In the genomic region with DNA sequence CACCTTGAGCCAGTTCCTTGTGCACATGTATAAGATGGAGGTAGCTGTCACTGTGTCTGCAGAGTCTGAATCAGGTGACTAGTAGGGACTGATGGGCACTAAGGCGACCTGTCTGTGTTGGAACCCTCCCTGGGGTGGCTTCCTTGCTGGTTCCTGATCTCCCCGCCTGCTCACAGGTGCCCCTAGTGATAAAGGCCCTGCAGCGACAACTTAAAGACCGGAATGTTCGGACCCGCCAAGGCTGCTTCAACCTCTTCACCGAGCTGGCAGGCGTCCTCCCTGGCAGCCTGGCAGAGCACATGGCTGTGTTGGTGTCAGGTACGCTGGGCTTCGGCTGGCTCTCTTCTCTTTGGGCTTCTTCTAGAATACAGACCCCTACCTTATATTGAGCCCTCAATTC, we compare ENCODE assay signal across 22 mouse cellular contexts. TPM values are rescaled to one million over a fixed set of nuclear protein-coding genes. Genes with fewer than 3 reads are reported as not detected.
DNase-seq lines count a peak whose midpoint lies in the region; ATAC-seq and TF ChIP-seq lines count a peak whose summit lies in the region.
"Had no signal": no experiment of that assay in that cellular context is flagged by ENCODE, and none has a peak within 500 bp of the region (broad histone marks: within the 10 kb centered on the region; RNA-seq: fewer than 3 reads in every experiment).

No protein-coding gene starts in this region.

- peak overlapping the region; percentile 81 for H3K27ac ChIP-seq in gastrocnemius, adult 2 months
- no peak overlapping the region for H3K27ac ChIP-seq in heart, embryonic 10.5 days
- H3K27ac ChIP-seq in hindbrain, embryonic 11.5 days (ENCODE audit: low read depth, low read length): no peak overlapping the region
- H3K27ac ChIP-seq: embryonic facial prominence, embryonic 13.5 days; forebrain, embryonic 13.5 days; hindbrain, embryonic 13.5 days; kidney, postnatal 0 days; liver, embryonic 15.5 days; stomach, postnatal 0 days had no signal

- peaks cover 99% of the 10 kb centered on the region for H3K36me3 ChIP-seq in heart, embryonic 10.5 days
- peaks cover 23% of the 10 kb centered on the region for H3K36me3 ChIP-seq in hindbrain, embryonic 11.5 days (ENCODE audit: control insufficient read depth, insufficient read depth, low read length)

- H3K9me3 ChIP-seq in heart, embryonic 10.5 days: no peaks in the 10 kb centered on the region
- H3K9me3 ChIP-seq in hindbrain, embryonic 11.5 days (ENCODE audit: control insufficient read depth, low read length): no peaks in the 10 kb centered on the region
- H3K9me3 ChIP-seq: embryonic facial prominence, embryonic 13.5 days; forebrain, embryonic 13.5 days; hindbrain, embryonic 13.5 days; liver, embryonic 15.5 days had no signal

- H3K4me3 ChIP-seq in gastrocnemius, adult 2 months: no peak overlapping the region
- H3K4me3 ChIP-seq in heart, embryonic 10.5 days: no peak overlapping the region
- no peak overlapping the region for H3K4me3 ChIP-seq in hindbrain, embryonic 11.5 days (ENCODE audit: low read depth, low read length)
- H3K4me3 ChIP-seq: embryonic facial prominence, embryonic 13.5 days; forebrain, embryonic 13.5 days; hindbrain, embryonic 13.5 days; liver, embryonic 15.5 days had no signal

- peak; percentile 18 to 31 for DNase-seq in cerebellum, adult 18-20 months
- DNase-seq in cerebellum, adult 8-10 months: no peak
- peak; percentile 76 for DNase-seq in gastrocnemius, adult 2 months
- DNase-seq in gastrocnemius, postnatal 36 days: no peak
- DNase-seq in heart, postnatal 10 days: peak; percentile 55 to 58
- no peak for DNase-seq in heart, embryonic 10.5 days (ENCODE audit: low spot score)
- DNase-seq in hindbrain, embryonic 11.5 days (ENCODE audit: low spot score): no peak
- DNase-seq: adrenal gland, postnatal 25 days; embryo, embryonic 11 days; kidney, adult 11 months; layer of hippocampus, adult 9-11 months; lung, postnatal 4 days; midbrain, embryonic 14.5 days; right cerebral cortex, postnatal 14 days; thymus, adult 2 months; thymus, postnatal 4 days had no signal

- intact Hi-C loops in gastrocnemius, adult 2 months (cut with DNase I): no loop called here
- intact Hi-C loops in gastrocnemius, postnatal 36 days (cut with DNase I): no loop called here
- intact Hi-C loops in heart, postnatal 10 days (cut with DNase I): no loop called here

- no peak overlapping the region for H3K9ac ChIP-seq in hindbrain, embryonic 11.5 days (ENCODE audit: low read depth, low read length)
- H3K9ac ChIP-seq: embryonic facial prominence, embryonic 13.5 days; forebrain, embryonic 13.5 days; hindbrain, embryonic 13.5 days; liver, embryonic 15.5 days had no signal

- WGBS in heart, embryonic 10.5 days: 80% methylated on average over 10 of the region's 10 CpGs
- 87% methylated on average over 10 of the region's 10 CpGs for WGBS in hindbrain, embryonic 11.5 days

- H3K27me3 ChIP-seq in heart, embryonic 10.5 days (ENCODE audit: insufficient read depth, poor library complexity, severe bottlenecking): no peaks in the 10 kb centered on the region
- no peaks in the 10 kb centered on the region for H3K27me3 ChIP-seq in hindbrain, embryonic 11.5 days (ENCODE audit: control insufficient read depth, insufficient read depth, low read length)
- H3K27me3 ChIP-seq: embryonic facial prominence, embryonic 13.5 days; forebrain, embryonic 13.5 days; hindbrain, embryonic 13.5 days; liver, embryonic 15.5 days had no signal

- H3K4me1 ChIP-seq in heart, embryonic 10.5 days: peaks cover 11% of the 10 kb centered on the region; the same call in 1 of the 2 replicates
- H3K4me1 ChIP-seq in hindbrain, embryonic 11.5 days (replicated peaks; ENCODE audit: control insufficient read depth, insufficient read depth, low read length): no peaks in the 10 kb centered on the region
- H3K4me1 ChIP-seq: forebrain, embryonic 13.5 days; hindbrain, embryonic 13.5 days; liver, embryonic 15.5 days had no signal

- H3K4me2 ChIP-seq in hindbrain, embryonic 11.5 days (replicated peaks; ENCODE audit: low read depth, low read length): no peak overlapping the region
- H3K4me2 ChIP-seq: embryonic facial prominence, embryonic 13.5 days; forebrain, embryonic 13.5 days; hindbrain, embryonic 13.5 days; liver, embryonic 15.5 days had no signal

- peak; percentile 17; the same call in 1 of the 2 replicates for TF ChIP-seq CTCF in gastrocnemius, adult 2 months (IDR thresholded peaks at IDR 0.05)

- no peak for ATAC-seq in hindbrain, embryonic 11.5 days (ENCODE audit: low FRiP score)
- ATAC-seq: forebrain, embryonic 13.5 days had no signal

RNA-seq across cellular contexts. Expression of gene Cand2, which starts 16.7 kb away (rescaled TPM):
- total RNA-seq in gastrocnemius, adult 2 months (2021): 10 to 100 TPM; 62.9 to 68.9 TPM
- 10 to 100 TPM; 66.8 to 71.3 TPM for total RNA-seq in gastrocnemius, postnatal 36 days (2021)
- total RNA-seq in heart, postnatal 10 days (2021): 10 to 100 TPM; 73.0 to 87.4 TPM
- 60.0 and 73.9 TPM in 2 replicates for polyA plus RNA-seq in heart, embryonic 10.5 days (2016; fragmentation: Nextera tagmentation; extraction: Ambion mirVana)
- polyA plus RNA-seq in hindbrain, embryonic 11.5 days (2014; fragmentation: Nextera tagmentation; extraction: Ambion mirVana): 20.2 and 23.3 TPM in 2 replicates

RNA-seq across cellular contexts. Expression of gene Rpl32, which starts 17.5 kb away (rescaled TPM):
- total RNA-seq in gastrocnemius, adult 2 months (2021): 100 to 1,000 TPM; 562 to 624 TPM
- 100 to 1,000 TPM; 492 to 563 TPM for total RNA-seq in gastrocnemius, postnatal 36 days (2021)
- 100 to 1,000 TPM; 842 to 867 TPM for total RNA-seq in heart, postnatal 10 days (2021)
- polyA plus RNA-seq in heart, embryonic 10.5 days (2016; fragmentation: Nextera tagmentation; extraction: Ambion mirVana): 1,266 and 1,290 TPM in 2 replicates
- polyA plus RNA-seq in hindbrain, embryonic 11.5 days (2014; fragmentation: Nextera tagmentation; extraction: Ambion mirVana): 1,766 and 1,778 TPM in 2 replicates

RNA-seq across cellular contexts. Expression of gene Tmem40, which starts 28.8 kb away (rescaled TPM):
- total RNA-seq in gastrocnemius, adult 2 months (2021): under 1 TPM in 1 of 2 experiments, not detected in 1; 0.28 TPM
- total RNA-seq in gastrocnemius, postnatal 36 days (2021): under 1 TPM in 1 of 2 experiments, not detected in 1; 0.72 TPM
- total RNA-seq in heart, postnatal 10 days (2021): under 1 TPM; 0.60 TPM
- 2.8 and 3.3 TPM in 2 replicates for polyA plus RNA-seq in heart, embryonic 10.5 days (2016; fragmentation: Nextera tagmentation; extraction: Ambion mirVana)
- polyA plus RNA-seq in hindbrain, embryonic 11.5 days (2014; fragmentation: Nextera tagmentation; extraction: Ambion mirVana): 1.9 and 2.1 TPM in 2 replicates
- total RNA-seq: adrenal gland, postnatal 25 days had no signal

RNA-seq across cellular contexts. Expression of gene Efcab12, which starts 47.2 kb away (rescaled TPM):
- total RNA-seq in gastrocnemius, adult 2 months (2021): not detected
- total RNA-seq in gastrocnemius, postnatal 36 days (2021): under 1 TPM; 0.10 to 0.25 TPM
- total RNA-seq in heart, postnatal 10 days (2021): under 1 TPM; 0.79 TPM
- polyA plus RNA-seq in heart, embryonic 10.5 days (2016; fragmentation: Nextera tagmentation; extraction: Ambion mirVana): 0.46 and 0.74 TPM in 2 replicates
- polyA plus RNA-seq in hindbrain, embryonic 11.5 days (2014; fragmentation: Nextera tagmentation; extraction: Ambion mirVana): 2.1 TPM in 2 replicates

Comparison
In these comparisons a context has a peak if more than half of its experiments do, and no peak if none do; other contexts are left out.
1. DNase-seq: peak in cerebellum, adult 18-20 months (2 of 2), gastrocnemius, adult 2 months (single experiment) and heart, postnatal 10 days (2 of 2); none in cerebellum, adult 8-10 months (single experiment), gastrocnemius, postnatal 36 days (0 of 2), heart, embryonic 10.5 days (single experiment) and hindbrain, embryonic 11.5 days (single experiment).